Mouse (Mus musculus) midbrain, embryonic 13.5 days (tissue): ENCODE results near the gene Spag9. TPM values are rescaled to one million over a fixed set of nuclear protein-coding genes. Genes with fewer than 3 reads are reported as not detected.

ENCODE experiments used
- ATAC-seq: fragments of 200-750 bp; cut with Nextera tagmentation; 2 replicates; pipeline ENCODE4 v1.8.0; 2017; ENCODE audit warnings: mild to moderate bottlenecking, moderate TSS enrichment, moderate library complexity
- H3K27ac ChIP-seq: fragments of 300-500 bp; sonication (generic); 2 replicates; pipeline ENCODE4 v1.5.1; 2015; ENCODE audit warnings: inconsistent platforms, mild to moderate bottlenecking, moderate library complexity
- H3K27me3 ChIP-seq: fragments of 300-500 bp; sonication (generic); 2 replicates; pipeline ENCODE4 v1.6.1; 2015; ENCODE audit warnings: mild to moderate bottlenecking, inconsistent platforms
- H3K36me3 ChIP-seq: fragments of 300-500 bp; sonication (generic); 2 replicates; pipeline ENCODE4 v1.6.1; 2015; ENCODE audit warnings: mild to moderate bottlenecking, inconsistent platforms
- H3K4me1 ChIP-seq: fragments of 300-500 bp; sonication (generic); replicated peaks from 2 replicates; pipeline ENCODE4 v1.6.1; 2015; ENCODE audit warnings: inconsistent platforms
- H3K4me2 ChIP-seq: fragments of 300-500 bp; sonication (generic); replicated peaks from 2 replicates; pipeline ENCODE4 v1.6.1; 2015; ENCODE audit warnings: moderate library complexity, mild to moderate bottlenecking, inconsistent platforms
- H3K4me3 ChIP-seq: fragments of 300-500 bp; sonication (generic); replicated peaks from 2 replicates; pipeline ENCODE4 v1.5.1; 2015; ENCODE audit warnings: mild to moderate bottlenecking, inconsistent platforms
- H3K9ac ChIP-seq: fragments of 300-500 bp; sonication (generic); replicated peaks from 2 replicates; pipeline ENCODE4 v1.6.1; 2015; ENCODE audit warnings: mild to moderate bottlenecking, inconsistent platforms
- H3K9me3 ChIP-seq: fragments of 300-500 bp; sonication (generic); 2 replicates; pipeline ENCODE4 v1.6.1; 2016; ENCODE audit warnings: mild to moderate bottlenecking, inconsistent platforms
- WGBS: fragments of 180-500 bp; shearing (Covaris S2); methylation state at CpG from one replicate; pipeline ENCODE4 v1.1.7; 2015; 5-methylcytosine and 5-hydroxymethylcytosine counted together
- polyA plus RNA-seq: library from polyadenylated mRNA; unstranded; fragments of >200 nt; fragmentation: Nextera tagmentation; extraction: Ambion mirVana; gene quantifications from 2 replicates; pipeline ENCODE4 v1.2.1, GENCODE M21; 2015

Gene Spag9
- polyA plus RNA-seq, 1 experiment from 2014 or later, result 109 TPM

GRCm38 (mm10) chr11:94163005-94163767 lies 167.3 kb downstream of the Spag9 start:
- H3K9me3 ChIP-seq, result no peaks in the 10 kb centered on the region
- peaks cover 49% of the 10 kb centered on the region for H3K4me1 ChIP-seq
- WGBS, result 65% methylated on average over 9 of the region's 9 CpGs
- no peak overlapping the region for H3K9ac ChIP-seq
- no peaks in the 10 kb centered on the region for H3K27me3 ChIP-seq
- no peak overlapping the region for H3K4me2 ChIP-seq
- no peaks in the 10 kb centered on the region for H3K36me3 ChIP-seq
- ATAC-seq, result no peak
- peak overlapping the region; percentile 53 for H3K27ac ChIP-seq
- H3K4me3 ChIP-seq, result no peak overlapping the region

- Histone ChIP-seq H3K4me2 (no peak overlapping the region), H3K9me3 (no peaks in the 10 kb centered on the region), H3K9ac (no peak overlapping the region), H3K36me3 (no peaks in the 10 kb centered on the region), H3K27me3 (no peaks in the 10 kb centered on the region), H3K4me1 (peaks cover 26% of the 10 kb centered on the region), H3K4me3 (no peak overlapping the region), H3K27ac (no peak overlapping the region)
- no peak for ATAC-seq
- 84% methylated on average over 4 of the region's 4 CpGs for WGBS
These were observed 169.9 kb downstream of the Spag9 start for GRCm38 (mm10) chr11:94165745-94166144.

- Histone ChIP-seq H3K4me3 (no peak overlapping the region), H3K36me3 (no peaks in the 10 kb centered on the region), H3K9me3 (no peaks in the 10 kb centered on the region), H3K9ac (no peak overlapping the region), H3K4me2 (no peak overlapping the region), H3K27ac (no peak overlapping the region), H3K27me3 (no peaks in the 10 kb centered on the region), H3K4me1 (peaks cover 5% of the 10 kb centered on the region)
- WGBS, result 60% methylated on average over 5 of the region's 5 CpGs
- no peak for ATAC-seq
These were observed 172.3 kb downstream of the Spag9 start for GRCm38 (mm10) chr11:94168238-94168637.

GRCm38 (mm10) chr11:94169596-94169995 lies 173.7 kb downstream of the Spag9 start:
- Histone ChIP-seq H3K4me3 (no peak overlapping the region), H3K36me3 (no peaks in the 10 kb centered on the region), H3K9me3 (no peaks in the 10 kb centered on the region), H3K9ac (no peak overlapping the region), H3K4me1 (0 out of 2 replicates have a peak, but pooled peaks cover 2% of the 10 kb centered on the region), H3K4me2 (no peak overlapping the region), H3K27me3 (no peaks in the 10 kb centered on the region), H3K27ac (no peak overlapping the region)
- 81% methylated on average over 5 of the region's 5 CpGs for WGBS
- no peak for ATAC-seq

GRCm38 (mm10) chr11:94171691-94172090 lies 175.8 kb downstream of the Spag9 start:
- ATAC-seq, result no peak
- H3K9ac ChIP-seq, result no peak overlapping the region
- 87% methylated on average over 5 of the region's 5 CpGs for WGBS
- no peaks in the 10 kb centered on the region for H3K27me3 ChIP-seq
- H3K4me3 ChIP-seq, result no peak overlapping the region
- no peaks in the 10 kb centered on the region for H3K36me3 ChIP-seq
- H3K4me2 ChIP-seq, result no peak overlapping the region
- no peaks in the 10 kb centered on the region for H3K9me3 ChIP-seq
- no peak overlapping the region for H3K27ac ChIP-seq
- H3K4me1 ChIP-seq, result peaks cover 9% of the 10 kb centered on the region; the same call in 1 of the 2 replicates

- Histone ChIP-seq H3K9me3 (no peaks in the 10 kb centered on the region), H3K36me3 (no peaks in the 10 kb centered on the region), H3K4me2 (no peak overlapping the region), H3K27ac (no peak overlapping the region), H3K9ac (no peak overlapping the region), H3K4me3 (no peak overlapping the region), H3K4me1 (peaks cover 9% of the 10 kb centered on the region; the same call in 1 of the 2 replicates), H3K27me3 (no peaks in the 10 kb centered on the region)
- 80% methylated on average over 9 of the region's 9 CpGs for WGBS
- no peak for ATAC-seq
These were observed 176.3 kb downstream of the Spag9 start for GRCm38 (mm10) chr11:94172186-94172585.

- H3K4me1 ChIP-seq, result peaks cover 9% of the 10 kb centered on the region; the same call in 1 of the 2 replicates
- H3K27me3 ChIP-seq, result no peaks in the 10 kb centered on the region
- no peak overlapping the region; the same call in 1 of the 2 replicates for H3K27ac ChIP-seq
- H3K9ac ChIP-seq, result no peak overlapping the region
- no peaks in the 10 kb centered on the region for H3K36me3 ChIP-seq
- 59% methylated on average over 4 of the region's 4 CpGs for WGBS
- no peaks in the 10 kb centered on the region for H3K9me3 ChIP-seq
- no peak overlapping the region for H3K4me2 ChIP-seq
- peak; percentile 37; the same call in 1 of the 2 replicates for ATAC-seq
- H3K4me3 ChIP-seq, result no peak overlapping the region
These were observed 177.8 kb downstream of the Spag9 start for GRCm38 (mm10) chr11:94173726-94174146.

GRCm38 (mm10) chr11:94175288-94175687 lies 179.4 kb downstream of the Spag9 start:
- H3K9ac ChIP-seq, result no peak overlapping the region
- no peak overlapping the region for H3K27ac ChIP-seq
- peaks cover 9% of the 10 kb centered on the region; the same call in 1 of the 2 replicates for H3K4me1 ChIP-seq
- H3K27me3 ChIP-seq, result no peaks in the 10 kb centered on the region
- no peak overlapping the region for H3K4me2 ChIP-seq
- H3K36me3 ChIP-seq, result no peaks in the 10 kb centered on the region
- no peak overlapping the region for H3K4me3 ChIP-seq
- no peak for ATAC-seq
- WGBS, result 72% methylated on average over 7 of the region's 7 CpGs
- no peaks in the 10 kb centered on the region for H3K9me3 ChIP-seq

Other genes starting within 250 kb of the Spag9 start
- gene Utp18, start 110.3 kb upstream of the Spag9 start, polyA plus RNA-seq, result 31.3 and 31.7 TPM in 2 replicates
- 43.4 and 44.4 TPM in 2 replicates for gene Mbtd1, start 110.2 kb upstream of the Spag9 start, polyA plus RNA-seq
- gene Nme2, start 39.8 kb upstream of the Spag9 start, polyA plus RNA-seq, result 63.8 and 79.7 TPM in 2 replicates
- 331 and 360 TPM in 2 replicates for gene Gm20390, start 27.8 kb upstream of the Spag9 start, polyA plus RNA-seq
- gene Nme1, start 27.6 kb upstream of the Spag9 start, polyA plus RNA-seq, result 383 and 407 TPM in 2 replicates
- gene Tob1, start 215.4 kb downstream of the Spag9 start, polyA plus RNA-seq, result 33.0 and 33.2 TPM in 2 replicates
- 2.9 and 3.4 TPM in 2 replicates for gene Wfikkn2, start 249.9 kb downstream of the Spag9 start, polyA plus RNA-seq